Mouse (Mus musculus) midbrain, embryonic 12.5 days (tissue): Measurements from ENCODE around the gene Pcnx3. TPM values are rescaled to one million over a fixed set of nuclear protein-coding genes. Genes with fewer than 3 reads are reported as not detected.
"Not testable (repeated sequence)": the region's sequence is repeated elsewhere in the genome, so short reads cannot be mapped to it uniquely, and the experiment has no call there.

ENCODE experiments used
- ATAC-seq: fragments of 200-750 bp; cut with Nextera tagmentation; 2 replicates; pipeline ENCODE4 v1.8.0; 2017; ENCODE audit warnings: low read depth, moderate TSS enrichment, moderate library complexity; ENCODE audit not compliant: low FRiP score
- H3K27ac ChIP-seq: fragments of 300-500 bp; sonication (generic); replicated peaks from 2 replicates; pipeline ENCODE4 v1.5.1; 2016; ENCODE audit warnings: mild to moderate bottlenecking
- H3K27me3 ChIP-seq: fragments of 300-500 bp; sonication (generic); 2 replicates; pipeline ENCODE4 v1.6.1; 2016; ENCODE audit warnings: mild to moderate bottlenecking
- H3K36me3 ChIP-seq: fragments of 300-500 bp; sonication (generic); 2 replicates; pipeline ENCODE4 v1.6.1; 2016
- H3K4me1 ChIP-seq: fragments of 300-500 bp; sonication (generic); 2 replicates; pipeline ENCODE4 v1.6.1; 2016
- H3K4me2 ChIP-seq: fragments of 300-500 bp; sonication (generic); replicated peaks from 2 replicates; pipeline ENCODE4 v1.6.1; 2016; ENCODE audit warnings: mild to moderate bottlenecking, moderate library complexity
- H3K4me3 ChIP-seq: fragments of 300-500 bp; sonication (generic); 2 replicates; pipeline ENCODE4 v1.5.1; 2016; ENCODE audit warnings: mild to moderate bottlenecking
- H3K9ac ChIP-seq: fragments of 300-500 bp; sonication (generic); replicated peaks from 2 replicates; pipeline ENCODE4 v1.6.1; 2016; ENCODE audit warnings: mild to moderate bottlenecking, moderate library complexity
- H3K9me3 ChIP-seq: fragments of 300-500 bp; sonication (generic); 2 replicates; pipeline ENCODE4 v1.6.1; 2016; ENCODE audit warnings: mild to moderate bottlenecking
- WGBS: fragments of 180-500 bp; shearing (Covaris S2); methylation state at CpG from one replicate; pipeline ENCODE4 v1.1.7; 2016; 5-methylcytosine and 5-hydroxymethylcytosine counted together
- polyA plus RNA-seq: library from polyadenylated mRNA; unstranded; fragments of >200 nt; fragmentation: Nextera tagmentation; extraction: Ambion mirVana; gene quantifications from 2 replicates; pipeline ENCODE4 v1.2.1, GENCODE M21; 2016

Pcnx3 gene
- polyA plus RNA-seq, 1 experiment from 2014 or later: 34.1 TPM

DNA sequence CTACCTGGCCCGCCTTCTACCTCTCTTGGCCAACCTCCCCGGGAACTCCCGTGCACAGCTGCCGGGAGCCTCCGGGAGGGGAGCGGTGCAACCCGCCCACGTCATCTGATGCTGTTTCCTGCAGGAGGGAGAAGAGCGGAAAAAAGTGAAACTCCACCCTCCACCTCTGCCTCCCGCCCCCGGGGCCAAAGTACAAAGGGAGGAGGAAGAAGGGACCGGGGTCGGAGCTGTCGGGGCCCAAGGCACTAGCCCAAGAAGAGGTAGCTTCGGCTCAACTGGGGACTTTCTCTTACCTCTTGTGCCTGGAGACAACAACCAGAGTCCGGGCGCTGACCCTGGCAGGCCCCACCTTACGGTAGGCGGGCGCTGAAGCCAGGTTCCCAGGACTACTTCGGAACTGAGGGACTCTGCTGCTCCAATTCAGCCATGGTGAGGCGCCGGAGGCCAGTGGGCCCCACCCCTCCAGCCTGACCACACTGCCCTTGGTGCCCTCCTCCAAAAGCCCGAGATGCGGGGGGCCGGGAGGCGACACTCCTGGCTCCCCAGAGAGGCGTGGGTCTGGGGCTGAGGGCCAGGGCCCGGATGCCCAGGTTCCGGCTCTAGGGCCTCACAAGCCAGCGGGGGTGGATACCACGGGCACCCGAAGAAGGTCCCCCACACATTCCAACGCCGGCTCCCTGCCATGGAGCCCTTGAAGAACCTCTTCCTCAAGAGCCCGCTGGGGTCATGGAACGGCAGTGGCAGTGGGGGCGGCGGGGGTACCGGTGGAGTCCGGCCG lies 1.0 kb upstream of the Pcnx3 start:
- ATAC-seq: peak; percentile 28; the same call in 1 of the 2 replicates
- H3K4me1 ChIP-seq: peaks cover 51% of the 10 kb centered on the region
- H3K36me3 ChIP-seq: peaks cover 48% of the 10 kb centered on the region
- peak overlapping the region; percentile 80 for H3K9ac ChIP-seq
- H3K4me2 ChIP-seq: peak overlapping the region; percentile 100
- peak overlapping the region; percentile 87 for H3K27ac ChIP-seq
- H3K4me3 ChIP-seq: peak overlapping the region; percentile 94
- no peaks in the 10 kb centered on the region for H3K9me3 ChIP-seq
- peaks cover 2% of the 10 kb centered on the region for H3K27me3 ChIP-seq
- WGBS: 13% methylated on average over 42 of the region's 42 CpGs

DNA sequence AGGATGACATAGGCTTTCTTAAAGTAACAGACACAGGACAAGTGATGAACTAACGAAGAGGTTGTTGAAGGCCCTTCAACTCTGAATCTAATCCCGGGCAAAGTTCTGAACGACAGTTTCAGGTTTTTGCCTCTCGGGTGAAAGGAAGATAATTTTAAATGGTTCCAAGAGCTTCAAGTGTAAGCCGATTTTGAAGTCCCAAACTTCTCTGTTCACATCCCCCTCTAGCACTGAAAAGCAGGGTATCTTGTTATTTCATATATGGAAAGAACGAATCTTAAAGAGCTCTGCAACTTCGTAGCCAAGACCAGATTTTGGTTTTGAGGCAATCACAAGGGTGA lies 350 bp upstream of the Pcnx3 start:
- 1% methylated on average over 7 of the region's 7 CpGs for WGBS
- ATAC-seq: no peak
- peak overlapping the region; percentile 80 for H3K9ac ChIP-seq
- no peaks in the 10 kb centered on the region for H3K27me3 ChIP-seq
- H3K4me3 ChIP-seq: peak overlapping the region; percentile 94
- no peaks in the 10 kb centered on the region for H3K9me3 ChIP-seq
- peaks cover 52% of the 10 kb centered on the region for H3K36me3 ChIP-seq
- H3K4me1 ChIP-seq: peaks cover 51% of the 10 kb centered on the region
- H3K4me2 ChIP-seq: peak overlapping the region; percentile 100
- peak overlapping the region; percentile 87 for H3K27ac ChIP-seq

DNA sequence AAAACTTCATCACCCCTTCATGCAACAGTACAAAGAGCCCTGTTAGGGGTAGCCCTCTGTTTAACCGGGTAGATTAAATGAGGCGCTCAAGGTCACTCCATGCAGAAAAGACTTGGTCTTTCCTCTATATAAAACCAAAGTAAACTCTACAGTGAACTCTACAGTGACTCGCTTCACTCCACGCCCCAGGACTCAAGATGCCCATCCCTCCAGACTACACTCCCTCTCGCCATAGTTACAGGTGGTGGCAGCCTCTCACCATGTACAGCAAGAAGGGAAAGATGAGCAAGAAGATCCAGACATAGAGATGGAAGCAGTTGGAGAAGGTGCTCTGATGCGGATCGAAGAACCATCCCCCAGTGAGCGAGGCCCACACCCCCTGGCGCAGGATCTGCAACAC lies 970 bp downstream of the Pcnx3 start:
- ATAC-seq: no peak
- no peaks in the 10 kb centered on the region for H3K9me3 ChIP-seq
- H3K27ac ChIP-seq: peak overlapping the region; percentile 87
- 19% methylated on average over 9 of the region's 9 CpGs for WGBS
- peaks cover 46% of the 10 kb centered on the region for H3K4me1 ChIP-seq
- peaks cover 54% of the 10 kb centered on the region for H3K36me3 ChIP-seq
- peak overlapping the region; percentile 94 for H3K4me3 ChIP-seq
- H3K9ac ChIP-seq: peak overlapping the region; percentile 90
- H3K27me3 ChIP-seq: no peaks in the 10 kb centered on the region
- H3K4me2 ChIP-seq: peak overlapping the region; percentile 100

DNA sequence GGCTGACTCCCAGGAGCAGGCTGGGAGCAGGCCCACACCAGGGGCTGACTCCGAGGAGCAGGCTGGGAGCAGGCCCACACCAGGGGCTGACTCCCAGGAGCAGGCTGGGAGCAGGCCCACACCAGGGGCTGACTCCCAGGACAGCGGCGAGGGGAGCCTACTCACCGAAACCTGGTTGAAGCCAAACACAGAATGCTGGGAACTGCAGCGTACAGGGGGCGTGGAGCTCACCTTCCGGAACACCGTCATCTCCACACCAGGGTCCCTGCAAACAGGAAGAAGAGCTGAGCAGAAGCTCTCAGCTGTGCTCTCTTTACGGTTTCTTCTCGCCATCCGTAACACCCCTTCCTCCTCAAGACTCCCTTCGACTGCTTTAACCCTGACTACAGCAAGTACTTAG lies 1.8 kb downstream of the Pcnx3 start:
- not testable (repeated sequence) for H3K9me3 ChIP-seq, H3K27ac ChIP-seq, ATAC-seq, H3K27me3 ChIP-seq
- peaks cover 38% of the 10 kb centered on the region for H3K4me1 ChIP-seq
- peak overlapping the region; percentile 94; the same call in 1 of the 2 replicates for H3K4me3 ChIP-seq
- 91% methylated on average over 12 of the region's 12 CpGs for WGBS
- peak overlapping the region; percentile 90 for H3K9ac ChIP-seq
- peaks cover 62% of the 10 kb centered on the region for H3K36me3 ChIP-seq
- peak overlapping the region; percentile 100; the same call in 1 of the 2 replicates for H3K4me2 ChIP-seq

DNA sequence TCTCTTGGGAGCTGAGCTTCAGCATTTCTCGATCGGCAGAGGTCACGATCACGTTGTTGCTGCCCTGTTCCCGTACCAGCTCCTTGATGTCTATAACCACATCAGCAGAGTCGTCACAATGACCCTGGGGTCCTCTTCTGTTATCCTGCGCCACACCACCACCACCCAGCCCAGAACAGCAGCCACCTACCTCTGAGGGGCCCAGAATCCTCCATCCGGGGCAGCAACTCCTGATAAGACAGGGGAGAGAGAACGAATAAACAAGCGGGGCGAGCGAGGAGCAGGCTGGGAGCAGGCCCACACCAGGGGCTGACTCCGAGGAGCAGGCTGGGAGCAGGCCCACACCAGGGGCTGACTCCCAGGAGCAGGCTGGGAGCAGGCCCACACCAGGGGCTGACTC lies 2.3 kb downstream of the Pcnx3 start:
- peaks cover 33% of the 10 kb centered on the region for H3K4me1 ChIP-seq

DNA sequence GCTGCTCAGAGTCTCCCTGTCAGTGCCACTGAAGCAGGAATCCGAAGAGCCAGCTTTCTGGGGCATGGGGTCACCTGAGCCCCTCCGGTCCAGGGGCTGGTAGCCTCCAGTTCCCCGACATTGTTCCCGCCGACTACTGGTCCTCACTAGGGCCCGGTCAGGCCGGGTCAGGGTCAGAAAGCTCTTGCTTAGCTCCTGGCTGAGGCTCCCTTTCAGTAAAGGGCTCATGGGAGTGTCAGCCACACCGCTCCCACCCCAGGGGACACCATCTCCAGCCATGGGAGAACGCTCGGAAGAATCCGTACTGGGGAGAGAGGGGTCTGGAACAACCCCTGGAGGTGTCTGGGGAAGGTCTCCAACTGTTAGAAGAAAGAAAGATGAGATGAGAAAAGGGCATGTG lies 2.8 kb downstream of the Pcnx3 start:
- Histone ChIP-seq H3K36me3 (peaks cover 67% of the 10 kb centered on the region), H3K27me3 (no peaks in the 10 kb centered on the region)
- WGBS: 98% methylated on average over 11 of the region's 11 CpGs

More for the DNA sequence above, 2.3 kb downstream of the Pcnx3 start:
- Histone ChIP-seq H3K36me3 (peaks cover 65% of the 10 kb centered on the region), H3K27me3 (no peaks in the 10 kb centered on the region), H3K27ac (no peak overlapping the region), H3K9ac (no peak overlapping the region), H3K9me3 (no peaks in the 10 kb centered on the region), H3K4me3 (no peak overlapping the region), H3K4me2 (no peak overlapping the region)
- no peak for ATAC-seq
- 92% methylated on average over 13 of the region's 13 CpGs for WGBS

DNA sequence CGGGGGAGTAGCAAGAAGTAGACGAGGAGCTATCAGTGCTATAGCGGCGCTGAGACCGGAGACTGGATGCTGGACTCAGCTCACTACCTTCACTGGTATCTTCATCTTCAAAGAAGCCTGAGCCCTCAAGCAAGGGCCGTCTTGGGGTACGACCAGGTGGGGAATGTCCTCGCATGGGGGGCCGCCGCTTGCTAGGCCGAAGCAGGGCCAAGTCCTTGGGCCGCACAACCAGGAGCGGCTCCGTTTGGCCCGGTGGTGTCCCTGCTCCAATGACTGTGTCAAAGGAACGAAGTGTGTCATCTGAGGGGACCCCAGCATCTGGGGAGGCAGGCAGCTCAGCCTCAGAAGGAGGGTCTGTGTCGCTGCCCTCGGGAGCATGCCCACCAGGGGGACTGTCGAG lies 3.3 kb downstream of the Pcnx3 start:
- Histone ChIP-seq H3K27ac (no peak overlapping the region), H3K9me3 (no peaks in the 10 kb centered on the region), H3K4me1 (peaks cover 23% of the 10 kb centered on the region), H3K4me3 (no peak overlapping the region), H3K36me3 (peaks cover 67% of the 10 kb centered on the region), H3K27me3 (no peaks in the 10 kb centered on the region), H3K9ac (no peak overlapping the region), H3K4me2 (no peak overlapping the region)
- no peak for ATAC-seq
- 90% methylated on average over 19 of the region's 19 CpGs for WGBS

More for the DNA sequence above, 2.8 kb downstream of the Pcnx3 start:
- H3K9ac ChIP-seq: no peak overlapping the region
- no peak overlapping the region for H3K4me2 ChIP-seq
- no peaks in the 10 kb centered on the region for H3K9me3 ChIP-seq
- no peak overlapping the region for H3K4me3 ChIP-seq
- peaks cover 28% of the 10 kb centered on the region for H3K4me1 ChIP-seq
- no peak for ATAC-seq
- H3K27ac ChIP-seq: no peak overlapping the region

DNA sequence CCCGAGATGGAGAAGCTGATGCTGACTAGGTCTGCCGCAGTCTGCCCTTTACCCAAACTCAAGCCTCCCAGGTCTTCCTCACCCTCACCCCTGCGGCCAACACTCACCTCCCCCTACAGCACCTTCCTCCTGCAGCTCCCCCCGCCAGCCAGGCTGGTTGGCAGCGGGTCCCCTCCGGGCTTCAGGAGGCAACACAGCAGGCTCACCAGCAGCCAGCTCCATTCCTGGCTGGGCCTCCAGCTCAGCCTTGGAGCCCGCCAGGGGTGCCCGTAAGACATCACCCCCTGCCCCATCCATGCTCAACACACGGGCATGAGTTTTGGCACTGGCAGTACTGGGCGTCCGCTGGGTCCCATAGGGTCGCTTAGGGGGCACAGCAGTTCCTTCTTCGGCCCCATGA lies 3.7 kb downstream of the Pcnx3 start:
- H3K9me3 ChIP-seq: no peaks in the 10 kb centered on the region
- no peak overlapping the region for H3K4me3 ChIP-seq
- H3K4me2 ChIP-seq: no peak overlapping the region
- WGBS: 95% methylated on average over 13 of the region's 13 CpGs
- no peak overlapping the region for H3K27ac ChIP-seq
- H3K27me3 ChIP-seq: no peaks in the 10 kb centered on the region
- H3K9ac ChIP-seq: no peak overlapping the region
- H3K36me3 ChIP-seq: peaks cover 71% of the 10 kb centered on the region
- no peak for ATAC-seq
- H3K4me1 ChIP-seq: peaks cover 19% of the 10 kb centered on the region

DNA sequence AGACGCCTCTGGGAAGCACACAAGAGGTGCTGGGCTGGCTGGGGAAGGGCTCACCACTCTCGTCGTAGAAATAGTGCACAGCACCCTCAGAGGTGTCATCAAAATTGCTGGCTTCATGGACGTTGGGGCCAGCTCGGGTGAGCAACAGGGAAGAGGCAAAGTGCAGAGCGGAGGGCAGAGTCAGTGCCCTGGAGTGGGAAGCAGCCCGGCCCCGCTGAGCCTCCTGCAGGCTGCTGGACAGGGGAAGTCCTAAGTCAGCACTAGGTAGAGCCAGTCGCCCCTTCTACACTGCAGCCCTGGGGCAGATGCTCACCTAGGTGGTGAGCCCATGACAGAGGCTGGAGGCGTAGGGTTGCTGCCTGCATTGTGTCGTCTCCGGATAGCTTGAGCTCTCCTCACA lies 4.5 kb downstream of the Pcnx3 start:
- Histone ChIP-seq H3K36me3 (peaks cover 78% of the 10 kb centered on the region), H3K9ac (no peak overlapping the region), H3K4me3 (no peak overlapping the region), H3K4me2 (no peak overlapping the region), H3K9me3 (no peaks in the 10 kb centered on the region), H3K4me1 (peaks cover 11% of the 10 kb centered on the region), H3K27ac (no peak overlapping the region), H3K27me3 (no peaks in the 10 kb centered on the region)
- ATAC-seq: no peak
- WGBS: 93% methylated on average over 12 of the region's 12 CpGs

DNA sequence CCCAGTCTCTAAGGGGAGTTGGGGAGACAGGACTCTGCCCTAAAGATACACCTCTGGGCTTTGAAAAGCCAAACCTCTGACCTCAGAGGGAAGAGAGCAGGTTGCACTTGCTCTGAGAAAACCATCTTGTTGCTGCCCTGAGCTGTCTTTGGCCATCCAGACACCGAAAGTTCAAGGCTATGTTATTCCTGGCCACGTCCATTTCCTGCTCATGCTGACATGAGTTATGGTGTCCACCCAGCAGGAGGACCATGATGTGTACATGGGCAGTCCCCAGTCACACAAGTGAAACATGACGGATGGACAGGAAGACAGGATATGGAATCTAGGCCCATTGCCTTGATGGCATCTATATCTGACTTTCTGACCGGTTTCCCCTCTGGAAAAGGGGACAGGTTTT lies 8.3 kb downstream of the Pcnx3 start:
- no peak overlapping the region for H3K27ac ChIP-seq
- H3K4me2 ChIP-seq: no peak overlapping the region
- peaks cover 94% of the 10 kb centered on the region for H3K36me3 ChIP-seq
- H3K4me1 ChIP-seq: no peaks in the 10 kb centered on the region
- H3K4me3 ChIP-seq: no peak overlapping the region
- no peaks in the 10 kb centered on the region for H3K9me3 ChIP-seq
- no peak for ATAC-seq
- H3K27me3 ChIP-seq: no peaks in the 10 kb centered on the region
- H3K9ac ChIP-seq: no peak overlapping the region
- WGBS: 94% methylated on average over 4 of the region's 4 CpGs

DNA sequence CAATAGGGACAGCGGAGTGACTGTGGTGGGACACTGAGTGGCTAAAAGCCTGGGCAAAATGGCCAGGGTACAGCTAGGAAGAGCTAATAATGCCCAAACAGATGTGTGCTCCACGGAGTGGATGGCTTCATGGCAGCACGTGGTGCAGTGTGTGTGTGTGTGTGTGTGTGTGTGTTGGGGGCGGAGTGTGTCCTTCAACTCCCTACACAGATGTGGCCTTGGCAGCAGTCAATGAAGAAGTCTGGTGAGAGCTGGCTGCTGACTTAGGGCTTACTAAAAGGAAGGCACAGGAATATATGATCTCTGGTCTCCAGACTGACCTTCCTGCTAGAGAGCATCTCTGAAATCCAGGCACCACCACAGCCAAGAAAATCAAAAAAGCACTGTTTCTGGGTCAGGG lies 20.3 kb downstream of the Pcnx3 start:
- peaks cover 89% of the 10 kb centered on the region for H3K36me3 ChIP-seq
- no peak for ATAC-seq
- H3K9me3 ChIP-seq: no peaks in the 10 kb centered on the region
- no peak overlapping the region for H3K27ac ChIP-seq
- no peak overlapping the region for H3K9ac ChIP-seq
- H3K4me1 ChIP-seq: peaks cover 7% of the 10 kb centered on the region
- no peaks in the 10 kb centered on the region for H3K27me3 ChIP-seq
- WGBS: 94% methylated on average over 4 of the region's 4 CpGs
- no peak overlapping the region for H3K4me3 ChIP-seq
- no peak overlapping the region for H3K4me2 ChIP-seq

DNA sequence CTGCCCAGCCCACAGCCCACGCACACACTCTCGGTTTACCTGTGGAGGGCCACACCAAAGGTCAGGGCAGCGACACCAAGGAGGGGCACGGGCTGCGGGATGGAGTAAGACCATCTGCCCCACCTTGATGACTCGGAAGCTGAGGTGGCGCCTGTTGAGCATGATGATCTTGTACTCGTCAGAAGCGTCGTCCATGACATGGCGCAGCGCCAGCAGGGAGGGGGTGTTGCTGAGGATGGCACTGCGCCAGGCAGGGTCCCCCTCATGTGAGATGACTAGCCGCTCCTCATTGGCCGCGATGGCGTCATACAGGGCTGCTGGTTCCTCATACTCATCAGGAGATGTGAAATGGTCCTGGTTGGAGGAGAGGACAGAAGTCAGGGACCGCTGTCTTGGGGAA lies 22.3 kb downstream of the Pcnx3 start:
- no peak for ATAC-seq
- WGBS: 94% methylated on average over 18 of the region's 18 CpGs
- H3K27ac ChIP-seq: no peak overlapping the region

DNA sequence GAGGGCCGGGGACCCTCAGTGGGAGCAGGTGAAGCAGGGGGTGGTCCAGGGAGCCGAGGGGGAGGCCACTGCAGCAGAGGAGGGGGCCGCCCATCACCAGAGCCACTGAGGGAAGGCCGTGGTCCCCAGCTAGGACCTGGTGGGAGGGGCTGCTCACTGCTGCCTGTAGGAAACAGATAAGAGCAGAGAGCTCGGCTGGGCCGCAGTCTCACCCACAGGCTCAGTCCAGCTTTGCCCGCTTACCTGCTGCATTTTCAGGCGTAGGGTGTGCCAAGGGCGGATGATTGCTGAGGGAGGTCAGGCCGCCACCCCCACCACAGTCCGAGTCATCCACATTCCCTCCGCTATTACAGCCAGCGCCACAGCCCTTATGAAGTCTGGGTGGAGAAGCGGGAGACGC lies 23.2 kb downstream of the Pcnx3 start:
- H3K4me3 ChIP-seq: no peak overlapping the region
- no peaks in the 10 kb centered on the region for H3K9me3 ChIP-seq
- H3K9ac ChIP-seq: no peak overlapping the region
- 89% methylated on average over 15 of the region's 15 CpGs for WGBS
- peaks cover 60% of the 10 kb centered on the region for H3K36me3 ChIP-seq
- ATAC-seq: no peak
- H3K27me3 ChIP-seq: no peaks in the 10 kb centered on the region
- H3K27ac ChIP-seq: no peak overlapping the region
- H3K4me1 ChIP-seq: peaks cover 14% of the 10 kb centered on the region
- no peak overlapping the region for H3K4me2 ChIP-seq

More for the DNA sequence above, 22.3 kb downstream of the Pcnx3 start:
- no peaks in the 10 kb centered on the region for H3K27me3 ChIP-seq
- H3K4me3 ChIP-seq: no peak overlapping the region
- peaks cover 14% of the 10 kb centered on the region for H3K4me1 ChIP-seq
- peaks cover 69% of the 10 kb centered on the region for H3K36me3 ChIP-seq
- H3K4me2 ChIP-seq: no peak overlapping the region
- H3K9ac ChIP-seq: no peak overlapping the region
- no peaks in the 10 kb centered on the region for H3K9me3 ChIP-seq
